Mouse (Mus musculus): ENCODE measurements around the gene Fam84b. TPM values are rescaled to one million over a fixed set of nuclear protein-coding genes. Genes with fewer than 3 reads are reported as not detected.
A peak's percentile ranks its signal among the peaks of the same experiment; 100 is the strongest.
"Not testable (repeated sequence)": the region's sequence is repeated elsewhere in the genome, so short reads cannot be mapped to it uniquely, and the experiment has no call there.

Fam84b gene
- total RNA-seq (2021), result 1 to 10 TPM; 2.1 to 2.8 TPM
- long read RNA-seq, experiment 1, partial matches to known transcripts, result 0 of 1 reads
- long read RNA-seq, experiment 1, other reads (novel, unspliced or antisense), result 1 of 1 reads
- long read RNA-seq, experiment 2, full-length matches to known transcripts, result 2 of 3 reads
- long read RNA-seq, experiment 2, partial matches to known transcripts, result 0 of 3 reads
- long read RNA-seq, experiment 2, other reads (novel, unspliced or antisense), result 1 of 3 reads

DNA sequence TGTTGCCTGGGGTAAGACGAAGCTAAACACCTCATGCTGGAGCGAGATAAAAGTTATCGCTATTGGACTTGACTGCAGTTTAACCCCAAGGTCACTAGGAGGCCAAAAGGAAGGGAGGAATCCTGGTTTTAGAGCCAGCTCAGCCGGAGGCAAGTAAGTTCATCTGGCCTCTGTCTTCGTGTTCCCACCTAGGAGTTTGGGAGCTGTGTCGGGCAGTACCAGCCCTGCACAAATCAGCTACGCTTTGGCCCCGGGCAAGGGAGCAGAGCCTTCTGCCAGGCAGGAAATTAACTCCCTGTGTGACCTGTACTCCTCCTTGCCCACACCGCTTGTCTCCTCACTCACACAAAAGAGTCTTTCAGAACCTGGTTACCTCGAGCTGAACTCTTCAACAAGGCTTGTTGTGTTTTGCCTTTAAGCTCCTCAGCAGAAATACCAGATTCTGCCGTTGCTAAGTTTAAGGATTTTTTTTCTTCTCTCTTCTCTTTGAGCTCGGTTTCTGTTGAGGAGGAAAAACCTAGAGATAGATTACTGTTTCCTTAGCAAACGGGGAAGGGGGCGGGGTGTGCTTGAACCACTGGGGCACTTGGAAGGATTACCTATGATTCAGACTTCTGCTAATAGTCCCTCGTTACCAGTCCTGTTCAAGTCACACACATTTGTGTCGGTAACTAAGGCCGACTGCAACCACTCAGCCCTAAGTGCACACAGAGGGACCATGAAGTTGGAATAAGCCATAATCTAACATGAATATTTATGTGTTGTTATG, at the start of gene Fam84b:
TSS of gene Fam84b (minus strand) at position 548 of the 769 bp plus-strand sequence.
- DNase-seq, result peak; percentile 6

GRCm38 (mm10) chr15:60898187-60898965, 44.8 kb upstream of the Fam84b start:
- no peak for DNase-seq

DNA sequence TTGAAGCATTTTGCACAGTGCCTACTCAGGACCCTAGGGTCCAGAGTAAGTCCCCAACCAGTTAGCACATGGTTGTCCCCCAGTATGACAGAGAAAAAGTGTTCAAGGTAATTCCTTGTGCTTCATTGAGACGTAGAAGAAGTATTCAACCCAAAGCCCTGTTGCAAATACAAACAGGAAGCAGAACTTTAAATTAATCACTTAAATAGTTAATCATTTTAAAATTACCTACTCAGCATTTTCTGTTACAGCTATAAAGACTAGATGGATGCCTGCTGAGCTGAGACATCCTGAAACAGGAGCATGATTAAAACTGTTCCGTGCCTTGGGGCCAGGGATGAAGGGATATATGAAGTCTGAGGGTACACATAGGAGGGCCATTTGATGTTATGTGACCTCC, 42.5 kb upstream of the Fam84b start:
- DNase-seq, result no peak

DNA sequence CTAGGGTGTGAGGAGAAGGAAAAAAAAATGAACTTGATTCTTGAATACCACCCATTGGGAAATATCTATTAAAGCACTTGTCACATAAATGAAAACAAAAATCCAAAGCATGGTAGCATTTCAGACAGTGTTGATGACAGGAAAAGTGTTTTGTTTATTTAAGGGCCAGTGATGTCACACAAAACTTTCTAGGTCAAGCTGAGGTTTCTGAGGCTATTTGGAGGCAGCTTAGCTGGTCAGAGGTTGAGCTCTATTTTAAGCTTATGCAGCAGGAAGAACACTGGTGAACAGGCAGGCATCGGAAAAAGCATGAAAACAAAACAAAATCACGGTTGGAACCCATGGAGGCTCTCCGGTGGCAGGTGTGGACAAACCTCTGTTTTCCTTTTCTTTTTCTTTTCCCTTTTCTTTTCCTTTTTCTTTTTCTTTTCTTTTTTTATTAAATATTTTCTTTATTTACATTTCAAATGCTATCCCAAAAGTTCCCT, 39.4 kb upstream of the Fam84b start:
- DNase-seq, result no peak

DNA sequence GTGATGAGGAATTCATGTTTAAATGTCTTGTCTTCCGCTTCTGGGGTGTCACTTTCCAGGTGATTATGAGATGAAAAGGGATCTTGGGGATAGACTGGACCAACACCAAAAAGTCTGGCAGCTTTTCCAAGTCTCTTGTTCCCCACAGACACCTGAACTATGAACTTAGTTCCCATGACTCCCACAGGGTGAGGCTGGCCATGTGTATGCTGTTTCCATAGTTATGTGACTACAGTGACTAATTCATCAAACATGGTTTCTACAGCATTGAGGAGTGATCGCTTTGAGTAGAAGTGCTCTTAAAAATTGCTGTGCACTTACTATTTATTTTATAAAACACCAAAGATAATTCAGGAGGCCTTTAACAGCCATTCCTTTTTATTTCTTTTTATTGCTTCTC, 35.1 kb upstream of the Fam84b start:
- no peak for DNase-seq

DNA sequence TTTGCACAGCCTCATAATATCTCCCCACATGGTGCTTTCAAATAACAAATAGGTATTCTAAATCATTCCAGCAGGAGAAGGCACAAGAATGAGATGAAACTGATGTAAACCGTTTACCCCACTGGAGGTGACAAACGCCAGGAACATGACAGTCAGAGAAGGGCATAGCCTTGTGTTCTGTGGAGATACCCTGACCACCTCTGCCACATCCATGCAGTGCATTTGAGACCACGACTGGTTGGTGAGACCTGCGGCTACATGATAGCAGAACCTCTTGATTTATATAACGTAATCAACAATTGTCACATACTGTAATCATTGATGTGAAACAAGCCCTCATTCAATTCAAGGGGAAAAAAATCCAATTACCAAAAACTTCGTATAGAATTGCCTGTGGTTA, 22.1 kb upstream of the Fam84b start:
- DNase-seq, result no peak

DNA sequence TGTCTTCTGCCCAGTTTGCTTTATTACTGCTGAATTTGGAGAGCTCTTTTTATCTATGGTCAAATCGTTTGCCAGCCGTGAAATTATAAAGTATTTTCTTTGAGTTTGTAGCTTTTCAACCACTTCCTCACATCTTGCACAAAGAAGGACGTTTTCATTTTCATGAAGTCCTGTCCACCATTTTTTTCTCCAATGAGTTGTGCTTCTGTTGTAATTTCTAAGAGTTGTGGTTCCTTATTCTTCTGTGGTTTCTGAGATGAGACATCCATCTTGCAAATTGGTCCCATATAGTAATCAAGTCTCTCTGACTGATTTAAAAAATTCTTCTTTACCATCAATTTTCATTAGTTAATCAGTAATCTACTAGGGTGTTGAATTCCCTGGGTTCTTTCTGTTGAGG, 8.8 kb upstream of the Fam84b start:
- no peak for DNase-seq

GRCm38 (mm10) chr15:60855112-60855511, 1.5 kb upstream of the Fam84b start:
- DNase-seq, result no peak

- no peak for DNase-seq
Measured at GRCm38 (mm10) chr15:60854151-60854550, 573 bp upstream of the Fam84b start.

GRCm38 (mm10) chr15:60848630-60849029, 4.9 kb downstream of the Fam84b start:
- DNase-seq, result no peak

- DNase-seq, result no peak
Measured at GRCm38 (mm10) chr15:60846291-60846690, 7.3 kb downstream of the Fam84b start.

DNA sequence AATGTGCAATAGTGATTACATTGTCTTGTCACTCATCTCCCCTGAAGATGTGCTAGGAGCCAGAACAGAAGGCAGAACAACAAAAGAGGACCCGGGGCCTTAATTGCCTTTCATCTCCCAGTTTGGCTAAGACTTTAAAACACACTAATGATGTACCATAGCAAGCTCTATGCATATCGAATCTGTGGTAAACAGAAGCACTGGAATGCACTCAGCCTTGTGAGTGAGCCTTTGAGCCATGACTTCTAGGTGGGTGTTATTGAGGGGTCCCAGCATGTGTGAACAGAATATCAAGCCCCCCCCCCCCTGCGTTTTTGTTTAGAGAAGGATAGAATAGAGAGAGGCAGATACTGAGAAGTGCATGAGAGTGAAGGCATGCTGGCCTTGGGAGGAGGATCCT, 7.7 kb downstream of the Fam84b start:
- no peak for DNase-seq

GRCm38 (mm10) chr15:60841785-60842184, 11.8 kb downstream of the Fam84b start:
- DNase-seq, result no peak

DNA sequence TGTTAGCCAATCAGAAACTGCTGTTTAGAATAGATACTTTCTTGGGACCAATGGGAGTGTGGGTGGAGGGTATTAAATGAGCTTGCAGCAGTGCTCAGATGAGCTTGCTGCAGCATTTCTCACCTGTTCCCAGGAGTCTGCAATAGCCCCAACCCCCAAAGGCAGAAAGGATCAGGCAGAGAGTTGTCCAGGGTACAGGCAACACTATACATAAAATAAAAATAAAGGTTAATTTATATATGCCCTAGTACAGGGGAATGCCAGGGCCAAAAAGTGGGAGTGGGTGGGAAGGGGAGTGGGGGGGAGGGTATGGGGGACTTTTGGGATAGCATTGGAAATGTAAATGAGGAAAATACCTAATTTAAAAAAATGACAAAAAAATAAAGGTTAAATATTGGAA, 12.3 kb downstream of the Fam84b start:
- DNase-seq, result not testable (repeated sequence)

GRCm38 (mm10) chr15:60840296-60840670, 13.3 kb downstream of the Fam84b start:
- no peak for DNase-seq

GRCm38 (mm10) chr15:60839539-60840295, 13.9 kb downstream of the Fam84b start:
- DNase-seq, result no peak

- DNase-seq, result no peak
Measured at GRCm38 (mm10) chr15:60838135-60838534, 15.4 kb downstream of the Fam84b start.

DNA sequence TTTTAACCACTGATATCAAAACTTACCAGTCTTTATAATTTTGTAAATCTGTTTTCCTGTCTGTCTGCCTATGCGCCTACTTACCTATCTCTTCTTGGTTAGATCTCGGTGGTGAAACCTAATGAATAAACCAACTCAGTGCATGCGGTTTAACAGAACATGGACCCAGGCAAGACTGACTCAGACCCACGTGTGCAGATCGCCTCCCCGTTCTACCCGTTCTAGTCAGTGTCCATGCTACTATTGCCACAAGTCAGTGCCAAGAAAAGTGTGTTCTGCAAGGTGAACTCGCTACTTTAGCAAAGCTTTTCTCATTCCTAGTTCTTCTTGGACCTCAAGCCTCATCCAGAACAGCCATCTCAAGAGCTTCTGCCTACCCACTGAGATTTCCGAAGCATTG, 15.9 kb downstream of the Fam84b start:
- DNase-seq, result no peak

- DNase-seq, result no peak
Measured at GRCm38 (mm10) chr15:60836321-60836720, 17.3 kb downstream of the Fam84b start.

- DNase-seq, result no peak
Measured at GRCm38 (mm10) chr15:60834598-60835571, 18.7 kb downstream of the Fam84b start.
